Mouse (Mus musculus) gastrocnemius, postnatal 36 days (tissue): ENCODE results near the gene Vmn2r68. TPM values are rescaled to one million over a fixed set of nuclear protein-coding genes. Genes with fewer than 3 reads are reported as not detected.

Experiments
- DNase-seq, 2 experiments: peaks; one replicate each; pipeline ENCODE4 v3.0.0; 2022
- intact Hi-C: fragments of 180-260 bp; cut with DNase I; formaldehyde crosslinking; loops from one replicate; pipeline ENCODE4 v1.15.1; 2025
- long read RNA-seq, 2 experiments: library from polyadenylated mRNA; stranded (forward); transcript quantifications; one replicate each; pipeline ENCODE4 v2.0.0; 2021
- total RNA-seq, 2 experiments: library from RNA; stranded (reverse); gene quantifications; 2 replicates each; pipeline ENCODE4 v1.2.3; 2021

Vmn2r68 gene
- not detected for total RNA-seq
- long read RNA-seq, experiment 1: 0 reads
- long read RNA-seq, experiment 2: 0 reads

GRCm38 (mm10) chr7:85237683-85238082, at the start of gene Vmn2r68:
Gene Vmn2r68 (minus strand): TSS chr7:85237783.
- intact Hi-C loops: no loop called here
- DNase-seq: no peak

Other genes starting within 250 kb of the Vmn2r68 start
- not detected for gene Vmn2r66, start 225.5 kb downstream of the Vmn2r68 start, total RNA-seq
- not detected for gene Vmn2r67, start 81.8 kb downstream of the Vmn2r68 start, total RNA-seq
- gene Vmn2r69, start 178.1 kb upstream of the Vmn2r68 start, total RNA-seq: not detected